Mouse (Mus musculus) MEL (cell line): ENCODE results near the gene Iqsec1. TPM values are rescaled to one million over a fixed set of nuclear protein-coding genes. Genes with fewer than 3 reads are reported as not detected.

Experiments used
- DNase-seq: peaks from one replicate; pipeline ENCODE4 v3.0.0; 2011; ENCODE audit warnings: low read depth, low spot score
- H3K27ac ChIP-seq: 2 replicates; pipeline ENCODE4 v1.5.1; 2012; ENCODE audit warnings: low read depth, mild to moderate bottlenecking, control low read depth, low read length, moderate library complexity; ENCODE audit not compliant: control insufficient read depth
- H3K27me3 ChIP-seq, 2 experiments: fragments of 150-350 bp in 1 of 2; sonication (generic) in 1 of 2; 2 replicates each; pipeline ENCODE4 v1.6.1; 2012; ENCODE audit warnings: low read length in 2 of 2, mild to moderate bottlenecking in 2 of 2, improper control_type of control experiment in 1 of 2, moderate library complexity in 1 of 2; ENCODE audit not compliant: insufficient read depth in 2 of 2, control insufficient read depth in 1 of 2
- H3K36me3 ChIP-seq, 2 experiments: 2 replicates each; pipeline ENCODE4 v1.6.1; 2012 to 2014; ENCODE audit warnings: low read length in 2 of 2, improper control_type of control experiment in 1 of 2, inconsistent platforms in 1 of 2, mild to moderate bottlenecking in 1 of 2; ENCODE audit not compliant: insufficient read depth in 2 of 2, control insufficient read depth in 1 of 2
- H3K4me1 ChIP-seq, 2 experiments: fragments of 150-350 bp in 1 of 2; sonication (generic) in 1 of 2; 2 replicates each; pipeline ENCODE4 v1.6.1; 2012; ENCODE audit warnings: low read length in 2 of 2, improper control_type of control experiment in 1 of 2, mild to moderate bottlenecking in 1 of 2; ENCODE audit not compliant: insufficient read depth in 2 of 2, control insufficient read depth in 1 of 2
- H3K4me3 ChIP-seq, 2 experiments: fragments of 150-350 bp in 1 of 2; sonication (generic) in 1 of 2; 2 replicates each; pipeline ENCODE4 v1.5.1; 2012; ENCODE audit warnings: low read depth in 2 of 2, low read length in 2 of 2, mild to moderate bottlenecking in 2 of 2, moderate library complexity in 2 of 2, control low read depth in 1 of 2, improper control_type of control experiment in 1 of 2; ENCODE audit not compliant: control insufficient read depth in 1 of 2, insufficient read depth in 1 of 2
- H3K79me2 ChIP-seq: 2 replicates; pipeline ENCODE4 v1.6.1; 2012; ENCODE audit warnings: mild to moderate bottlenecking, low read length, moderate library complexity; ENCODE audit not compliant: control insufficient read depth, poor library complexity, insufficient read depth
- H3K9ac ChIP-seq: 2 replicates; pipeline ENCODE4 v1.6.1; 2012; ENCODE audit warnings: low read depth, mild to moderate bottlenecking, control low read depth, low read length, moderate library complexity; ENCODE audit not compliant: control insufficient read depth, poor library complexity, severe bottlenecking
- H3K9me3 ChIP-seq: fragments of 150-350 bp; sonication (generic); replicated peaks from 2 replicates; pipeline ENCODE4 v1.6.1; 2012; ENCODE audit warnings: mild to moderate bottlenecking, low read length, improper control_type of control experiment, moderate library complexity; ENCODE audit not compliant: insufficient read depth
- CHD2 ChIP-seq: IDR thresholded peaks from 2 replicates; pipeline ENCODE4 v1.6.1; 2011; ENCODE audit warnings: low read length, improper control_type of control experiment
- CTCF ChIP-seq, 3 experiments: IDR thresholded peaks in 2 of 3; conservative IDR thresholded peaks in 1 of 3; 2 replicates each; pipeline ENCODE4 v1.5.1; 2011 to 2012; ENCODE audit warnings: low read length in 3 of 3, low read depth in 2 of 3, mild to moderate bottlenecking in 2 of 3, improper control_type of control experiment in 1 of 3, inconsistent platforms in 1 of 3, mixed read lengths in 1 of 3, moderate library complexity in 1 of 3; ENCODE audit not compliant: control insufficient read depth in 1 of 3, insufficient read depth in 1 of 3, poor library complexity in 1 of 3, severe bottlenecking in 1 of 3
- E2F4 ChIP-seq: IDR thresholded peaks from 2 replicates; pipeline ENCODE4 v1.6.1; 2011; ENCODE audit warnings: low read depth, low read length, improper control_type of control experiment, borderline replicate concordance
- ELF1 ChIP-seq: IDR thresholded peaks from 2 replicates; pipeline ENCODE4 v1.6.1; 2014; ENCODE audit warnings: low read depth, mild to moderate bottlenecking, inconsistent platforms, low read length, improper control_type of control experiment, moderate library complexity
- EP300 ChIP-seq, 2 experiments: IDR thresholded peaks; 2 replicates each; pipeline ENCODE4 v1.6.1; 2011; ENCODE audit warnings: improper control_type of control experiment in 2 of 2, low read length in 2 of 2, low read depth in 1 of 2, mild to moderate bottlenecking in 1 of 2
- ETS1 ChIP-seq: IDR thresholded peaks from 2 replicates; pipeline ENCODE4 v1.6.1; 2012; ENCODE audit warnings: low read depth, mild to moderate bottlenecking, inconsistent platforms, low read length, improper control_type of control experiment, moderate library complexity
- GATA1 ChIP-seq: IDR thresholded peaks from 2 replicates; pipeline ENCODE4 v1.6.1; 2011; ENCODE audit warnings: low read depth, low read length, improper control_type of control experiment
- JUND ChIP-seq: IDR thresholded peaks from 2 replicates; pipeline ENCODE4 v1.6.1; 2011; ENCODE audit warnings: low read depth, mild to moderate bottlenecking, improper control_type of control experiment, low read length
- MAFK ChIP-seq: IDR thresholded peaks from 2 replicates; pipeline ENCODE4 v1.6.1; 2011; ENCODE audit warnings: low read depth, mild to moderate bottlenecking, low read length, improper control_type of control experiment, borderline replicate concordance
- MAZ ChIP-seq: IDR thresholded peaks from 2 replicates; pipeline ENCODE4 v1.6.1; 2012; ENCODE audit warnings: low read depth, mild to moderate bottlenecking, inconsistent platforms, low read length, improper control_type of control experiment
- MEF2A ChIP-seq: IDR thresholded peaks from 2 replicates; pipeline ENCODE4 v1.6.1; 2014; ENCODE audit warnings: low read depth, mild to moderate bottlenecking, inconsistent platforms, low read length, improper control_type of control experiment; ENCODE audit not compliant: poor library complexity, insufficient replicate concordance, severe bottlenecking; ENCODE audit errors: extremely low read depth
- MYB ChIP-seq: IDR thresholded peaks from 2 replicates; pipeline ENCODE4 v1.6.1; 2011; ENCODE audit warnings: mild to moderate bottlenecking, low read depth, low read length, improper control_type of control experiment
- MYC ChIP-seq: IDR thresholded peaks from 2 replicates; pipeline ENCODE4 v1.6.1; 2011; ENCODE audit warnings: low read depth, mild to moderate bottlenecking, low read length, improper control_type of control experiment, moderate library complexity
- NELFE ChIP-seq: IDR thresholded peaks from 2 replicates; pipeline ENCODE4 v1.6.1; 2011; ENCODE audit warnings: low read depth, low read length, improper control_type of control experiment
- NRF1 ChIP-seq: IDR thresholded peaks from 2 replicates; pipeline ENCODE4 v1.6.1; 2014; ENCODE audit warnings: low read depth, mild to moderate bottlenecking, inconsistent platforms, low read length, improper control_type of control experiment, moderate library complexity; ENCODE audit not compliant: poor library complexity, insufficient read depth, severe bottlenecking
- POLR2A ChIP-seq, 2 experiments: IDR thresholded peaks; 2 replicates each; pipeline ENCODE4 v1.6.1; 2011 to 2012; ENCODE audit warnings: low read length in 2 of 2, mild to moderate bottlenecking in 2 of 2, control low read depth in 1 of 2, improper control_type of control experiment in 1 of 2, low read depth in 1 of 2, moderate library complexity in 1 of 2; ENCODE audit not compliant: control insufficient read depth in 1 of 2, insufficient read depth in 1 of 2, poor library complexity in 1 of 2
- POLR2AphosphoS5 ChIP-seq: IDR thresholded peaks from 2 replicates; pipeline ENCODE4 v1.6.1; 2012; ENCODE audit warnings: low read depth, borderline replicate concordance, mild to moderate bottlenecking, inconsistent platforms, low read length, moderate library complexity, mixed read lengths
- SIN3A ChIP-seq: IDR thresholded peaks from 2 replicates; pipeline ENCODE4 v1.6.1; 2012; ENCODE audit warnings: low read length, improper control_type of control experiment, inconsistent platforms
- SMC3 ChIP-seq: IDR thresholded peaks from 2 replicates; pipeline ENCODE4 v1.6.1; 2011; ENCODE audit warnings: low read depth, low read length, improper control_type of control experiment
- USF1 ChIP-seq: IDR thresholded peaks from 2 replicates; pipeline ENCODE4 v1.6.1; 2014; ENCODE audit warnings: low read depth, mild to moderate bottlenecking, inconsistent platforms, low read length, improper control_type of control experiment, moderate library complexity
- ZC3H11A ChIP-seq: IDR thresholded peaks from 2 replicates; pipeline ENCODE4 v1.6.1; 2012; ENCODE audit warnings: low read depth, mild to moderate bottlenecking, inconsistent platforms, low read length, improper control_type of control experiment
- ZNF384 ChIP-seq: IDR thresholded peaks from 2 replicates; pipeline ENCODE4 v1.6.1; 2012; ENCODE audit warnings: low read depth, mild to moderate bottlenecking, inconsistent platforms, low read length, improper control_type of control experiment
- polyA plus RNA-seq, 2 experiments: library from polyadenylated mRNA; stranded (reverse) in 1 of 2; unstranded in 1 of 2; fragments of >175 nt in 1 of 2; fragments of >200 nt in 1 of 2; gene quantifications; 2 replicates each; pipeline versions ENCODE4 v1.2.1 to v1.2.4; 2012; ENCODE audit warnings: low replicate concordance in 2 of 2, low read depth in 1 of 2; ENCODE audit not compliant: insufficient read length in 2 of 2, insufficient read depth in 1 of 2, missing spikeins in 1 of 2
- total RNA-seq: library from RNA; depleted of rRNA; stranded (reverse); fragments of 300-350 nt; gene quantifications from 2 replicates; pipeline ENCODE4 v1.2.3, GENCODE M21; 2012

The Iqsec1 gene
- total and polyA plus RNA-seq, 3 experiments, result 14.8 to 73.4 (median 30.8) TPM

GRCm38 (mm10) chr6:90718477-90718876 is 270.0 kb downstream of the Iqsec1 start:
- H3K79me2 ChIP-seq, result peaks cover 14% of the 10 kb centered on the region
- H3K27me3 ChIP-seq, result no peaks in the 10 kb centered on the region
- TF ChIP-seq JUND (no peak), ZC3H11A (no peak), MYC (no peak), NRF1 (no peak), GATA1 (no peak), ZNF384 (no peak), E2F4 (no peak), POLR2A (IDR thresholded peaks at IDR 0.05; ENCODE audit: control insufficient read depth in 1 of 2, insufficient read depth in 1 of 2, low read depth in 1 of 2, low read length in 2 of 2, poor library complexity in 1 of 2) (no peak), ETS1 (no peak), SMC3 (no peak), SIN3A (no peak), MEF2A (no peak), USF1 (no peak), POLR2AphosphoS5 (no peak)
- no peak for DNase-seq
- peaks cover 0 to 2% of the 10 kb centered on the region in 2 experiments; a peak in 1 of 4 replicates for H3K36me3 ChIP-seq
- no peak overlapping the region for H3K4me3 ChIP-seq
- H3K9ac ChIP-seq, result no peak overlapping the region
- no peaks in the 10 kb centered on the region for H3K9me3 ChIP-seq
- H3K4me1 ChIP-seq, result peaks cover 3 to 8% of the 10 kb centered on the region in 2 experiments; a peak in 2 of 4 replicates
- H3K27ac ChIP-seq, result no peak overlapping the region

- H3K4me1 ChIP-seq, result peaks cover 6 to 14% of the 10 kb centered on the region in 2 experiments; a peak in 3 of 4 replicates
- peaks cover 0 to 6% of the 10 kb centered on the region in 2 experiments; a peak in 2 of 4 replicates for H3K36me3 ChIP-seq
- H3K27me3 ChIP-seq, result no peaks in the 10 kb centered on the region
- H3K79me2 ChIP-seq, result peaks cover 14% of the 10 kb centered on the region
- DNase-seq, result no peak
- no peak overlapping the region for H3K4me3 ChIP-seq
- H3K27ac ChIP-seq, result no peak overlapping the region
- TF ChIP-seq EP300 (IDR thresholded peaks at IDR 0.05; ENCODE audit: low read depth in 1 of 2, low read length in 2 of 2) (no peak), ELF1 (no peak), CHD2 (no peak), GATA1 (no peak), MAZ (no peak), SIN3A (no peak), MAFK (no peak), NRF1 (no peak), SMC3 (no peak), MEF2A (no peak), E2F4 (no peak), NELFE (no peak), CTCF (IDR thresholded peaks at IDR 0.05 in 2 of 3, conservative IDR thresholded peaks at IDR 0.05 in 1 of 3; ENCODE audit: control insufficient read depth in 1 of 3, insufficient read depth in 1 of 3, low read depth in 2 of 3, low read length in 3 of 3, poor library complexity in 1 of 3, severe bottlenecking in 1 of 3) (no peak), USF1 (no peak), MYB (no peak)
- H3K9me3 ChIP-seq, result no peaks in the 10 kb centered on the region
- H3K9ac ChIP-seq, result no peak overlapping the region
These were observed 270.8 kb downstream of the Iqsec1 start for GRCm38 (mm10) chr6:90717711-90718110.
